Mouse (Mus musculus) embryo, embryonic 11.5 days (tissue): ENCODE measurements at regions not wholly inside any gene's neighbourhood (a gene's known extent, or its start where the extent isn't known, plus 50 kb on each side); places are given as distances from the start of the nearest gene placed in this dataset.

Experiments used
- DNase-seq: peaks from one replicate; pipeline ENCODE4 v3.0.0-alpha.2; 2012; ENCODE audit warnings: low read depth, low spot score

GRCm38 (mm10) chr1:136781561-136782025, 156.9 kb downstream of the Zfp281 start:
- no peak for DNase-seq

GRCm38 (mm10) chr1:136782261-136782660, 157.6 kb downstream of the Zfp281 start:
- DNase-seq, result no peak

GRCm38 (mm10) chr1:136784178-136784577, 159.5 kb downstream of the Zfp281 start:
- DNase-seq, result no peak

GRCm38 (mm10) chr1:136788979-136789513, 164.3 kb downstream of the Zfp281 start:
- no peak for DNase-seq

DNA sequence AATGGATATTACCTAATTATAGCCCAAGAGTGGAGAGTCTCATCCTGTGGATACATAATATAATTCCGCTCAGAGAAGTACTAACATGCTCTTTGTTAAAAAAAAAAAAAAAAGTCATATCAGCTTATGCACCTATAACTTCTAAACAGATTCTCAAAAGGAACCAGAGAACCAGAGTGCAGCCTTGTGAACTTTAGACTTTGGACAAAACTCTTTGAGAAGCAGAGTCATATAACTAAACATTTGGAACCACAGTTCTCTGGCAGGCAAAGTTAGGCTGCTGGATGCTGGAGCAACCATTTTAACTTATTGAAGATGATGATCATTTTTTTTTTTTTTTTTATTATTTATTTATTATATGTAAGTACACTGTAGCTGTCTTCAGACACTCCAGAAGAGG, 166.9 kb downstream of the Zfp281 start:
- no peak for DNase-seq
